Mouse (Mus musculus): ENCODE results near the gene Ppm1g. TPM values are rescaled to one million over a fixed set of nuclear protein-coding genes. Genes with fewer than 3 reads are reported as not detected.

Ppm1g gene
- 20.9 TPM for polyA plus RNA-seq (2014; fragmentation: Illumina TruSeq; extraction: RNeasy Lipid Tissue Mini Kit (QIAGEN cat#74804); ENCODE audit: low read depth, low replicate concordance)

GRCm38 (mm10) chr5:31220448-31221303 lies at the start of gene Ppm1g:
Gene Ppm1g, minus strand, starts transcription at chr5:31220687.

GRCm38 (mm10) chr5:31251541-31252101 lies 31.1 kb upstream of the Ppm1g start, which contains the start of gene Krtcap3:
Gene Krtcap3, plus strand, starts transcription at chr5:31251691.

GRCm38 (mm10) chr5:31240637-31241521 lies 20.4 kb upstream of the Ppm1g start, which contains the start of the genes Nrbp1 and Gm9970:
Gene Nrbp1, plus strand, starts transcription at chr5:31240864.
Gene Gm9970, minus strand, starts transcription at chr5:31241232.

GRCm38 (mm10) chr5:31201742-31202590 lies 18.5 kb downstream of the Ppm1g start, which contains the start of gene Zfp513:
Gene Zfp513, minus strand, starts transcription at chr5:31202303.

GRCm38 (mm10) chr5:31192939-31193630 lies 27.4 kb downstream of the Ppm1g start, which contains the start of the genes Snx17 and Eif2b4:
Gene Snx17, plus strand, starts transcription at chr5:31193227.
Gene Eif2b4, minus strand, starts transcription at chr5:31193430.

GRCm38 (mm10) chr5:31179766-31180630 lies 40.5 kb downstream of the Ppm1g start, which contains the start of the genes Gm29609 and Gtf3c2:
Gene Gm29609, minus strand, starts transcription at chr5:31179911.
Gene Gtf3c2, minus strand, starts transcription at chr5:31180144.

GRCm38 (mm10) chr5:31154152-31154553 lies 66.3 kb downstream of the Ppm1g start, which contains the start of gene Mpv17:
Gene Mpv17, minus strand, starts transcription at chr5:31154251.

Other genes starting within 250 kb of the Ppm1g start
- gene Atraid, start 172.4 kb downstream of the Ppm1g start, polyA plus RNA-seq (2014; fragmentation: Illumina TruSeq; extraction: RNeasy Lipid Tissue Mini Kit (QIAGEN cat#74804); ENCODE audit: low read depth, low replicate concordance), result 190 TPM
- gene Slc5a6, start 171.8 kb downstream of the Ppm1g start, polyA plus RNA-seq (2014; fragmentation: Illumina TruSeq; extraction: RNeasy Lipid Tissue Mini Kit (QIAGEN cat#74804); ENCODE audit: low read depth, low replicate concordance), result 14.3 TPM
- gene Cad, start 165.9 kb downstream of the Ppm1g start, polyA plus RNA-seq (2014; fragmentation: Illumina TruSeq; extraction: RNeasy Lipid Tissue Mini Kit (QIAGEN cat#74804); ENCODE audit: low read depth, low replicate concordance), result 0.32 TPM
- gene Dnajc5g, start 114.4 kb downstream of the Ppm1g start, polyA plus RNA-seq (2014; fragmentation: Illumina TruSeq; extraction: RNeasy Lipid Tissue Mini Kit (QIAGEN cat#74804); ENCODE audit: low read depth, low replicate concordance), result not detected
- gene Slc30a3, start 112.5 kb downstream of the Ppm1g start, polyA plus RNA-seq (2014; fragmentation: Illumina TruSeq; extraction: RNeasy Lipid Tissue Mini Kit (QIAGEN cat#74804); ENCODE audit: low read depth, low replicate concordance), result not detected
- gene Trim54, start 104.0 kb downstream of the Ppm1g start, polyA plus RNA-seq (2014; fragmentation: Illumina TruSeq; extraction: RNeasy Lipid Tissue Mini Kit (QIAGEN cat#74804); ENCODE audit: low read depth, low replicate concordance), result not detected
- not detected for gene Ucn, start 81.9 kb downstream of the Ppm1g start, polyA plus RNA-seq (2014; fragmentation: Illumina TruSeq; extraction: RNeasy Lipid Tissue Mini Kit (QIAGEN cat#74804); ENCODE audit: low read depth, low replicate concordance)
- 85.7 TPM for gene Mpv17, start 66.4 kb downstream of the Ppm1g start, polyA plus RNA-seq (2014; fragmentation: Illumina TruSeq; extraction: RNeasy Lipid Tissue Mini Kit (QIAGEN cat#74804); ENCODE audit: low read depth, low replicate concordance)
- 0.24 TPM for gene Gm29609, start 40.8 kb downstream of the Ppm1g start, polyA plus RNA-seq (2014; fragmentation: Illumina TruSeq; extraction: RNeasy Lipid Tissue Mini Kit (QIAGEN cat#74804); ENCODE audit: low read depth, low replicate concordance)
- 30.1 TPM for gene Gtf3c2, start 40.5 kb downstream of the Ppm1g start, polyA plus RNA-seq (2014; fragmentation: Illumina TruSeq; extraction: RNeasy Lipid Tissue Mini Kit (QIAGEN cat#74804); ENCODE audit: low read depth, low replicate concordance)
- gene Snx17, start 27.5 kb downstream of the Ppm1g start, polyA plus RNA-seq (2014; fragmentation: Illumina TruSeq; extraction: RNeasy Lipid Tissue Mini Kit (QIAGEN cat#74804); ENCODE audit: low read depth, low replicate concordance), result 65.1 TPM
- 1.6 TPM for gene Eif2b4, start 27.3 kb downstream of the Ppm1g start, polyA plus RNA-seq (2014; fragmentation: Illumina TruSeq; extraction: RNeasy Lipid Tissue Mini Kit (QIAGEN cat#74804); ENCODE audit: low read depth, low replicate concordance)
- gene Zfp513, start 18.4 kb downstream of the Ppm1g start, polyA plus RNA-seq (2014; fragmentation: Illumina TruSeq; extraction: RNeasy Lipid Tissue Mini Kit (QIAGEN cat#74804); ENCODE audit: low read depth, low replicate concordance), result 0.85 TPM
- gene Nrbp1, start 20.2 kb upstream of the Ppm1g start, polyA plus RNA-seq (2014; fragmentation: Illumina TruSeq; extraction: RNeasy Lipid Tissue Mini Kit (QIAGEN cat#74804); ENCODE audit: low read depth, low replicate concordance), result 66.5 TPM
- not detected for gene Gm9970, start 20.5 kb upstream of the Ppm1g start, polyA plus RNA-seq (2014; fragmentation: Illumina TruSeq; extraction: RNeasy Lipid Tissue Mini Kit (QIAGEN cat#74804); ENCODE audit: low read depth, low replicate concordance)
- 1.5 TPM for gene Krtcap3, start 31.0 kb upstream of the Ppm1g start, polyA plus RNA-seq (2014; fragmentation: Illumina TruSeq; extraction: RNeasy Lipid Tissue Mini Kit (QIAGEN cat#74804); ENCODE audit: low read depth, low replicate concordance)
- gene Ift172, start 70.4 kb upstream of the Ppm1g start, polyA plus RNA-seq (2014; fragmentation: Illumina TruSeq; extraction: RNeasy Lipid Tissue Mini Kit (QIAGEN cat#74804); ENCODE audit: low read depth, low replicate concordance), result 11.9 TPM
- 3.0 TPM for gene Fndc4, start 75.4 kb upstream of the Ppm1g start, polyA plus RNA-seq (2014; fragmentation: Illumina TruSeq; extraction: RNeasy Lipid Tissue Mini Kit (QIAGEN cat#74804); ENCODE audit: low read depth, low replicate concordance)
- not detected for gene Gckr, start 76.8 kb upstream of the Ppm1g start, polyA plus RNA-seq (2014; fragmentation: Illumina TruSeq; extraction: RNeasy Lipid Tissue Mini Kit (QIAGEN cat#74804); ENCODE audit: low read depth, low replicate concordance)
- 20.2 TPM for gene Zfp512, start 231.7 kb upstream of the Ppm1g start, polyA plus RNA-seq (2014; fragmentation: Illumina TruSeq; extraction: RNeasy Lipid Tissue Mini Kit (QIAGEN cat#74804); ENCODE audit: low read depth, low replicate concordance)

Measured in kidney, adult 10 weeks (tissue).